Mouse (Mus musculus) hindbrain, embryonic 14.5 days (tissue): ENCODE data around the gene Fabp1. TPM values are rescaled to one million over a fixed set of nuclear protein-coding genes. Genes with fewer than 3 reads are reported as not detected.

Experiments
- ATAC-seq: fragments of 200-750 bp; cut with Nextera tagmentation; 2 replicates; pipeline ENCODE4 v1.8.0; 2017; ENCODE audit warnings: moderate number of reproducible peaks, mild to moderate bottlenecking, moderate TSS enrichment, moderate library complexity; ENCODE audit not compliant: low FRiP score
- DNase-seq: peaks from one replicate; pipeline ENCODE4 v3.0.0-alpha.2; 2015; ENCODE audit warnings: low spot score
- H3K27ac ChIP-seq: fragments of 300-500 bp; sonication (generic); 2 replicates; pipeline ENCODE4 v1.5.1; 2014; ENCODE audit warnings: mild to moderate bottlenecking, moderate library complexity
- H3K27me3 ChIP-seq: fragments of 300-500 bp; sonication (generic); 2 replicates; pipeline ENCODE4 v1.6.1; 2014; ENCODE audit warnings: mild to moderate bottlenecking, low read length, mixed read lengths; ENCODE audit not compliant: control insufficient read depth, insufficient read depth
- H3K36me3 ChIP-seq: fragments of 300-500 bp; sonication (generic); replicated peaks from 2 replicates; pipeline ENCODE4 v1.6.1; 2014; ENCODE audit not compliant: control insufficient read depth, insufficient read depth
- H3K4me1 ChIP-seq: fragments of 300-500 bp; sonication (generic); replicated peaks from 2 replicates; pipeline ENCODE4 v1.6.1; 2014; ENCODE audit warnings: antibody characterized with exemption, low read length, mixed read lengths; ENCODE audit not compliant: control insufficient read depth, insufficient read depth
- H3K4me2 ChIP-seq: fragments of 300-500 bp; sonication (generic); replicated peaks from 2 replicates; pipeline ENCODE4 v1.6.1; 2014; ENCODE audit warnings: mild to moderate bottlenecking, moderate library complexity
- H3K4me3 ChIP-seq: fragments of 300-500 bp; sonication (generic); replicated peaks from 2 replicates; pipeline ENCODE4 v1.5.1; 2014; ENCODE audit warnings: mild to moderate bottlenecking, low read length
- H3K9ac ChIP-seq: fragments of 300-500 bp; sonication (generic); 2 replicates; pipeline ENCODE4 v1.6.1; 2014
- H3K9me3 ChIP-seq: fragments of 300-500 bp; sonication (generic); 2 replicates; pipeline ENCODE4 v1.6.1; 2016; ENCODE audit warnings: low read length; ENCODE audit not compliant: control insufficient read depth
- WGBS: fragments of 180-500 bp; shearing (Covaris S2); extraction: QIAGEN DNeasy Blood & Tissue Kit; methylation state at CpG from one replicate; pipeline ENCODE4 v1.1.7; 2014; 5-methylcytosine and 5-hydroxymethylcytosine counted together
- polyA plus RNA-seq: library from polyadenylated mRNA; unstranded; fragments of >200 nt; fragmentation: Nextera tagmentation; extraction: Ambion mirVana; gene quantifications from 2 replicates; pipeline ENCODE4 v1.2.1, GENCODE M21; 2014

Gene Fabp1
- polyA plus RNA-seq, 1 experiment from 2014 or later = not detected

DNA sequence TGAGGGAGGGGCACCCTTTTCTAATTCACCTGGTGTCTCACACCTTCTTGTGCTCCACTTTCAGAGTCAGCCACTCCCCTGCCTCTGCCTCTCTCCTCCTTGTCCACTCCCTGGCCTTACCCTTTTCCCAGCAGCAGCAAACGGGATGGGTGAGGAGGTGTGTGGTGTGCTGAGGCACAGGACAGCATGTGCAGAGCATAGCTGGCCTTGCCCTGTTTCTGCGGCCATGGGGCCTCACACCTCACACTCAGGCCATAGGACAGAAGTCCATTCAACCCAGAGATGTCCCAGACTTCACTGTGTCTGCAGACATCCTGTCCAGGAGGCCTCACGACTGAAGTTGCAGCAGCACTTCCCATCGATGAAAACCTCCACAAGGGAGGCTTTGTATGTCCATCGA, 4.0 kb downstream of the Fabp1 start:
- Histone ChIP-seq H3K9me3 (no peaks in the 10 kb centered on the region), H3K27me3 (no peaks in the 10 kb centered on the region), H3K4me1 (no peaks in the 10 kb centered on the region), H3K4me3 (no peak overlapping the region), H3K9ac (no peak overlapping the region), H3K4me2 (no peak overlapping the region), H3K36me3 (no peaks in the 10 kb centered on the region), H3K27ac (no peak overlapping the region)
- DNase-seq = no peak
- WGBS = 90% methylated on average over 5 of the region's 5 CpGs
- ATAC-seq = no peak

- H3K36me3 ChIP-seq = no peaks in the 10 kb centered on the region
- DNase-seq = no peak
- no peak overlapping the region for H3K4me3 ChIP-seq
- H3K9me3 ChIP-seq = no peaks in the 10 kb centered on the region
- H3K4me1 ChIP-seq = no peaks in the 10 kb centered on the region
- H3K27me3 ChIP-seq = no peaks in the 10 kb centered on the region
- no peak overlapping the region for H3K27ac ChIP-seq
- ATAC-seq = no peak
- WGBS = 93% methylated on average over 8 of the region's 8 CpGs
- H3K9ac ChIP-seq = no peak overlapping the region
- no peak overlapping the region for H3K4me2 ChIP-seq
Observed at GRCm38 (mm10) chr6:71204166-71204565, 4.5 kb downstream of the Fabp1 start.

GRCm38 (mm10) chr6:71208691-71209090, 9.1 kb downstream of the Fabp1 start:
- no peak overlapping the region for H3K4me3 ChIP-seq
- no peak overlapping the region for H3K27ac ChIP-seq
- WGBS = 89% methylated on average over 2 of the region's 2 CpGs
- H3K4me2 ChIP-seq = no peak overlapping the region
- no peaks in the 10 kb centered on the region for H3K9me3 ChIP-seq
- H3K27me3 ChIP-seq = no peaks in the 10 kb centered on the region
- H3K9ac ChIP-seq = no peak overlapping the region
- DNase-seq (no peak), ATAC-seq (no peak)
- no peaks in the 10 kb centered on the region for H3K4me1 ChIP-seq
- H3K36me3 ChIP-seq = no peaks in the 10 kb centered on the region

DNA sequence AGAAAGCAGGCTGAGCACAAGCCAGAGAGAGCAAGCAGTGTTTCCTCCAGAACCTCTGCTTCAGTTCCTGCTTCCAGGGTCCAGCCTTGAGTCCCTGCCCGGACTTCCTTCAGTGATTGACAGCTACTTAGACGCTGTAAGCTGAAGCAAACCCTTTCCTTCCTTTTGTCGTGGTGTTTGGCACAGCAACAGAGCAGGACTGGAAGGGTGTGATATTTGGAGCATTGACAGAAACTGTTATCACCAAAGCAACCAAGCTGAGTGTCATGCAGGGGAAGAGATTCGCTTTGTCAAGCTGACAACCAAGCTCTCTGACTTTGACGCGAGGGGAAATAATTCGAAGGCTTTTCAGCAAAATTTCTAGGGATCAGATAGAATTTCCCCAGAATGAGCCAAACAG, 12.3 kb downstream of the Fabp1 start:
- no peaks in the 10 kb centered on the region for H3K36me3 ChIP-seq
- H3K9me3 ChIP-seq = no peaks in the 10 kb centered on the region
- DNase-seq (no peak), ATAC-seq (no peak)
- no peak overlapping the region for H3K9ac ChIP-seq
- no peak overlapping the region for H3K4me3 ChIP-seq
- no peaks in the 10 kb centered on the region for H3K4me1 ChIP-seq
- H3K27ac ChIP-seq = no peak overlapping the region
- no peaks in the 10 kb centered on the region for H3K27me3 ChIP-seq
- H3K4me2 ChIP-seq = no peak overlapping the region
- 65% methylated on average over 7 of the region's 7 CpGs for WGBS

GRCm38 (mm10) chr6:71212471-71212870, 12.8 kb downstream of the Fabp1 start:
- DNase-seq (no peak), ATAC-seq (no peak)
- H3K36me3 ChIP-seq = no peaks in the 10 kb centered on the region
- no peaks in the 10 kb centered on the region for H3K4me1 ChIP-seq
- no peak overlapping the region for H3K9ac ChIP-seq
- no peak overlapping the region for H3K4me3 ChIP-seq
- 98% methylated on average over 3 of the region's 3 CpGs for WGBS
- no peaks in the 10 kb centered on the region for H3K9me3 ChIP-seq
- no peak overlapping the region for H3K27ac ChIP-seq
- no peaks in the 10 kb centered on the region for H3K27me3 ChIP-seq
- H3K4me2 ChIP-seq = no peak overlapping the region

DNA sequence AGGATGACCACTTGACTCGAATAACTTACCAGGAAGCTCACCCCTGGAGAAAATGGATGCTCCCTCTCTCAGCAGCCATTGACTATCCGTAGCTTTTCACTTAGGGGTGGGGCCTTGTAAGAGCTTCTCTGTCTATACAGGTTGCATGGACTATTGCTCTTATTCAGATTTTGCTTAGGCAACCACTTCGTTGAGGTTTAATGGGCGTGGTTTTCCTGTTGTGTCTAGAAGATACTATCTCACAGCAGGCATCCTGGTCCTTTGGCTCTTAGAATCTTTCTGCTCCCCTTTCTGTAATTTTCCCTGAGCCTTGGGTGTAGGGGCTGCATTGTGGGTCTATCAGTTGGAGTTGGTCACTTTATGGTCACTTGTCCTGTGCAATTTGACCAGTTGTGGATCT, 21.9 kb downstream of the Fabp1 start:
- H3K4me1 ChIP-seq = no peaks in the 10 kb centered on the region

GRCm38 (mm10) chr6:71224184-71224943, 24.7 kb downstream of the Fabp1 start:
- no peak for DNase-seq
- H3K9me3 ChIP-seq = no peaks in the 10 kb centered on the region
- no peaks in the 10 kb centered on the region for H3K36me3 ChIP-seq
- H3K4me1 ChIP-seq = 0 out of 2 replicates have a peak, but pooled peaks cover 7% of the 10 kb centered on the region
- no peak overlapping the region for H3K27ac ChIP-seq
- 82% methylated on average over 3 of the region's 3 CpGs for WGBS
- H3K9ac ChIP-seq = no peak overlapping the region
- no peaks in the 10 kb centered on the region for H3K27me3 ChIP-seq
- no peak overlapping the region for H3K4me3 ChIP-seq
- no peak for ATAC-seq
- H3K4me2 ChIP-seq = no peak overlapping the region

More for the DNA sequence above, 21.9 kb downstream of the Fabp1 start:
- Histone ChIP-seq H3K27me3 (no peaks in the 10 kb centered on the region), H3K9ac (no peak overlapping the region), H3K36me3 (no peaks in the 10 kb centered on the region), H3K9me3 (no peaks in the 10 kb centered on the region), H3K4me3 (no peak overlapping the region), H3K27ac (no peak overlapping the region), H3K4me2 (no peak overlapping the region)
- WGBS = 85% methylated on average over 4 of the region's 4 CpGs
- no peak for DNase-seq
- ATAC-seq = no peak

DNA sequence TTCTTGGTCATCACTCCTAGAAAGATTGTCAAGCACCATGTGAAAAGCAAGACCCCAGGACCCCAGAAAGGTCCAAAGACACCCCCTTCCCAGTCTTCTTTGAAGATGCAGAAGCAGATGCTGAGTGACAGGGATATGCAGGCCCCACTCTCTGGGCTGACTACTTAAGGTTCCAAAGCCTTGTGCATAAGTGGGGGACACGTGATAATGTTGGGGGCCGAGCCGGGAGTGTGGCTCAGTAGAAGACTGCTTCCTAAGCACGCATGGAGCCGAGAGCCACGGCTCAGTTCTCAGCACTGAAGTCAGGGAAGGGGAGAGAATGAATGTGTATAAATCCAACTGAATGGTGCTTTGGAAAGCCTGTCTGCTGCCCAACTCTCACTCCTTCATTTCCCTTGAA, 26.9 kb downstream of the Fabp1 start:
- no peaks in the 10 kb centered on the region for H3K36me3 ChIP-seq
- 0 out of 2 replicates have a peak, but pooled peaks cover 7% of the 10 kb centered on the region for H3K4me1 ChIP-seq
- no peak overlapping the region for H3K4me3 ChIP-seq
- no peaks in the 10 kb centered on the region for H3K9me3 ChIP-seq
- WGBS = 35% methylated on average over 6 of the region's 6 CpGs
- no peak for DNase-seq
- H3K9ac ChIP-seq = no peak overlapping the region
- no peak for ATAC-seq
- no peaks in the 10 kb centered on the region for H3K27me3 ChIP-seq
- H3K4me2 ChIP-seq = no peak overlapping the region
- no peak overlapping the region for H3K27ac ChIP-seq

DNA sequence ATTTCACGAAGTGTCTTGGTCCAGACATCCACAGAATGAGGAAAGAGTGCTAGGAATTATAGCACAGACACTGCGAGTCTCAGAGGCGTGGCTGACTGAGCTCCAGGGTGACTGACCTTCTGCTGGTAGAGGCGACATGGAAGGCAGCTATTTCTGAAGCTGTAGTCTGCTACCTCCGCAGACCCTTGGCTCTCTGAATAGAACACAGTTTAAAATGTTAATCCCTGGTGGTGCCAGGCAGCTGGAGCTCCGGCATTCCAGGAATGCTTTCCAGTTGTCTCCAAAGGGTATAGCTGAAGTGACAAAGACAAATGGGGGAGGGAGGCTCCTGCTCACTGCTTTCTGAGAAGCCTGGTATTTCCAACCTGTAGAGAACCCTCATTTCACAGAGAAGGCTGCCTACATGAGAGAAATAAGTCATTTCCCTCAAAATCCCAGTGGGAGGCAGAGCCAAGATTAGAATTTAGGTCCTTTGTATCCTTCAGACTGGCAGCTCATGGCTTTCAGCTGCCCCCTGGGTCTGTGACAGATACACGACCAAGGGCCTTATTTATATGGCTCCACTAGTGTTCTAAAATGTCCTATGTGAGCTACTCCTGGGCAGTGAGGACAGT, 27.6 kb downstream of the Fabp1 start:
- peak; percentile 27 for DNase-seq
- Histone ChIP-seq H3K4me3 (no peak overlapping the region), H3K9ac (no peak overlapping the region), H3K27ac (no peak overlapping the region), H3K4me2 (no peak overlapping the region), H3K4me1 (0 out of 2 replicates have a peak, but pooled peaks cover 7% of the 10 kb centered on the region), H3K27me3 (no peaks in the 10 kb centered on the region), H3K9me3 (no peaks in the 10 kb centered on the region), H3K36me3 (no peaks in the 10 kb centered on the region)
- WGBS = 4% methylated on average over 7 of the region's 7 CpGs
- no peak for ATAC-seq
